Mouse (Mus musculus) mesoderm, embryonic 11.5 days (tissue): ENCODE results near the gene Brd1.
A peak's percentile ranks its signal among the peaks of the same experiment; 100 is the strongest.

Experiments used
- DNase-seq: peaks from one replicate; pipeline ENCODE4 v3.0.0-alpha.2; 2012; ENCODE audit warnings: low read depth, low spot score

Brd1 gene

DNA sequence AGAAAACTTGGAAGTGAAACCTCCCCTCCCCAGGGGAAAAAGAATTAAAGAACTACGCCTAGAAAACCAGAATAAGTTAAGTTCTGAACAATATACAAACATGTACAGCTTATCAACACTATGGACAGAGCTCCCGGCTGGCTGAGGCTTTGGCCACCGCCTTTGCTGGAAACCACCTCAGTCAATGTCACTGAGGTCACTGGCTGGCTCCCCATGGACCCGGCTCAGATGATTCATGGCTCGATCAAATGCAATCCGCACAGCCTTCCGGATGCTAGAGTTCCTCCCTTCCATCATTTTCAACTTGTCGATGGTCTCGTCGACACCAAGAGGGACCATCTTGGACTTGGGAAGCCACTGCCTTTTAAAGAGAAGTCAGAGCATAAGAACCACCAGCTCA lies 45.9 kb downstream of the Brd1 start:
- DNase-seq, result no peak

DNA sequence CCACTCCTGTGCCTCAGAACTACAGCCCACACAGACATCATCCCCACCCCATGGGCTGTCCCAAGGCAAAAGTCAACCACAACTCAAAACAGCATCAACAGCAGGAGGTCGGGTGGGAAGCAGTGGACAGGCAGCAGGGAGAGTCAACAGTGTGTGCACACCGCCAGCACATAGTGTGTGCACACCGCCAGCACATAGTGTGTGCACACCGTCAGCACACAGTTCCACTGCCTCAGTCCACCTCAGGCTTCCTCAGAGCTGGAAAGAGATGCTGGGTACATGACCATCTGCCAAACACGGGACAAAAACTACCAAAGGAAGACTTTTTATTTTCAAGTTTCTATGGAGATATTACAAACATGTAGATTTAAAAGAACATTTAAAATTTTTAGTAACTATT lies 47.3 kb downstream of the Brd1 start:
- no peak for DNase-seq

DNA sequence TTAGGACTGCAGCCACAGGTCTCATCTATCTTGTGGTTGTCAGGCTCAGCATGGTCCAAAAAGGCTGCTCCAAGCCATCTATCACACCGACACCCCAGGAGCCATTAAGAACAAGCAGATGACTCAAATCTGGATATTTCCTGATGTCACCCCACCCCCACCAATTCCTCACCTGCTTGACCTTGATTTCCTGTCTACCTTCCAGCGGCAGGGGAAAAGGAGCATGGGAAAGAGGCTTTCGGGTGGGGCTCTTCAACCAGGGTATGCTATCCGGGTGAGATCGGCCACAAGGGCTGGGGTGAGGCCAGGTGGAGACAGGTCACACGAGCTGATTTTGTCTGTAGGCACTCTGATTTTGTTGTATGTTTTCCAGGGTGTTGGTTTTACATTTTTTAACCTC lies 50.0 kb downstream of the Brd1 start:
- no peak for DNase-seq

DNA sequence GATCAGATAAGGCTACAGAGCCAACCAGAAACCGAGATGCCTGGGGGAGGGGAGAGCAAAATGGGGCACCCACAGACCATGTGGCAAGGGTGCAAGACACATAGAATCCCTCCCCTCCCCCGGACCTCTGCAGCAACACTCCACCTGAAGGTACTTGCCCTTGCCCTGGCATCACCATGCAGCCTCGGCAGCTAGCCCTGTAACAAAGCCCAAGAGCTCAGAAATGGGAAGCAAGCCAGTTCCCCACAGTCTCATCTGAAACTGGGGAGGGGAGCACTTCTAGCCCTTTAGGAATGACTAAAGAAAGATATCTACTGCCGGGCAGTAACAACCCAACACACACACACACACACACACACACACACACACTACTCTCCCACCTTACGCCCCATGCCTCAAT lies 53.1 kb downstream of the Brd1 start:
- no peak for DNase-seq

DNA sequence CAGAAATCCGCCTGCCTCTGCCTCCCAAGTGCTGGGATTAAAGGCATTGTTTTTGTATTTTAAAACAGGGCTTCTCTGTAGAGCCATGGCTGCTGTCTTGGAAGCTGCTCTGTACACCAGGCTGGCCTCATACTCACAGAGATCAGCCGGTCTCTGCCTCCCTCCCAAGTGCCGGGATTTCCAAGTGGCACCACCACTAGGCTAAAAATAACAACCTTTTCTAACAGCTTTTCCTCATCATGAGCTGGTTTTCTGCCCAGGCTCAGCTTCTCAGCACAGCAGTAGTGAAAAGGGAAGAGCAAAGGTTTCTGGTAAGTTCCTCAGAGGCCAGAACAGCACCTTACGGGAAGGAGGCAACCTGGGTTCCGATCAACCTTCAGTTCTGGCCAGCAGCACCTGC lies 56.5 kb downstream of the Brd1 start:
- no peak for DNase-seq

DNA sequence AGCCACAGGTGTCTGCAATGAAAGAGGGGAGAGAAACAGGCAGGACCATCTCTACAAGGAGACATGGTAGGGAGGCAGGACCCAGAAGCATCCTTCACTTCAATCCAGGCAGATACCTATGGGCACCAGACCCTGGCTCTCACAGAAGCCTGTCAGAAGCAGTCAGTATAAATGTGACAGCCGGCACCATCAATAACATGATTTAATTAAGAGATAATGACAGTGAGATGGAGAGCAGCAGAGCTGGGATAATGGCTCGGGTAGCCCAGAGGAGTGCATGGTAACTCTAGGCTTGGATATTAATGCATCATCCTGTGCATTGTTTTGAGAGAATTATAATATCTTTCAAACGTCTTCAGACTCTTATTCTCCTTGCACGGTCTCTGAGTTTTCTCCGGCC lies 58.0 kb downstream of the Brd1 start:
- DNase-seq, result no peak

DNA sequence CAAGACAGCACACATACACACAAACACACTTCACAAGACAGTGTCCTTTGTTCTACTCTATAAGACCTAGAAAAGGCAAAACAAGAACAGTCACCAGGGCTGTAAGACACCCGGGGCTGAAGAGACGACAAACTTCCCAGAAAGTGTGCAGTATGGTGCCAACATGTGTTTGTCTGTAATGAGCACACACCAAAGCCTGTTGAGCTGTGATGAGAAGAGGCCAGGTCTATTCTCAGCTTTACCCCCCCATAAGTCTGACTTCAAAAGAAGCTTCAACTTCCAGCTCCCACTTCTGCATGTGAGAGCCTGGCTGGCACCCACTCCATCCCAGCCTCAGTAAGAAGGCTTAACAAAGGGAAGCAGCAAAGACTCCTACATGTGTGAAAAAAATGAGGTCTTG lies 65.3 kb downstream of the Brd1 start:
- DNase-seq, result no peak

DNA sequence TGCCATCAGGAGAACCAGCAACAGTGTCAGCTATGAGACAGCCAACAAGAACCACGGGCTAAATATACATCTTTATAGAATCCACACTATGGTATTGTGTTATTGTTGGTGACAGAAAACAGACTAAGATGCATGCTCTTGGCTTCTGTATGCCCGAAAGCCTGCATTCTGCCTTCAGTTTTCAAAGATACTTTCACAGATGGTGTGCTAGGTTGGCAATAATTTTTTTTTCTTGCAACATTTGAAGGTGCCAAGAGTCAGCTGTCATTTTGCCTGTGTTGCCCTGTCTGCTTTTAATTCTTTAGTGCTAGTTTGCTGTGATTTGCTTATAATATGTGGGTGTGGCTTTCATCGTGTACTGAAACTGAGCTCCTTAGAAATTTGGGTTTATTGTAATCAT lies 66.4 kb downstream of the Brd1 start:
- DNase-seq, result no peak

DNA sequence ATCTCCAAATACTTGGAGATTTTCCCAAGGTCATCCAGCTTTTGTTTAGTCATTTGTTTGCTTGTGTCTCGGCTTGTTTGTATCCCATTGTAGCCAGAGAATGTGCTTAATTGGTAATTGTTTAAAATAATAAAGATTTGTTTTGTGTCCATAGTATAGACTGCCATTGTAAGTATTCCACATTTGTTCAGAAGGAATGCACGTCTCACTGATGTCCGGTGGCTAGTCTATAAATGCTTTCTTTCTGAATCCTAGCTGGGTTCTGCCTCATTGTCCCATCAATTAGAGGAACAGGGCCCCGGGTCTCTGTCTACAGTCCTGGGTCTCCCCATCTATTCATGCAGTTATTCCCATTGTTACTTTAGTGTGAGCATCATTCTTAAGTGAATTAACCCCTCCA lies 68.2 kb downstream of the Brd1 start:
- no peak for DNase-seq

DNA sequence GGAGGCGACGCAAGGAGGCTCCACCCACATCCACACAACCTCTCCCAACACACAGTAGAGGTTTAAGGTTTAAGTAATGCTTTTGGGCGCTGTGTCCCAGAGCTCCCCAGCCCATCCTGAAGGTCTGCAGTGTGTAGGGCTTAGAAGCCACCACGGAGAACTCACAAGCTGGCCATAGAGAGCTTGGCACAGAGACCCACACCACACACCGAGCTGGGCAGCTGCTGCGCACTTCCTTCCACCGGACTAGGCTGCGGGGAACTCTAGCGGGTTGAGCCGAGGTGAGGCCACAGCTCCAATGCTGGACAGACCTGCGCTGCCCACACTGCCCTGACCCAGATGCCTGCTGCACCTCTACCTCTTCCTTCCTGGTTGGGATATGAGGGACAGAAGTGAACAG lies 71.0 kb downstream of the Brd1 start:
- no peak for DNase-seq

DNA sequence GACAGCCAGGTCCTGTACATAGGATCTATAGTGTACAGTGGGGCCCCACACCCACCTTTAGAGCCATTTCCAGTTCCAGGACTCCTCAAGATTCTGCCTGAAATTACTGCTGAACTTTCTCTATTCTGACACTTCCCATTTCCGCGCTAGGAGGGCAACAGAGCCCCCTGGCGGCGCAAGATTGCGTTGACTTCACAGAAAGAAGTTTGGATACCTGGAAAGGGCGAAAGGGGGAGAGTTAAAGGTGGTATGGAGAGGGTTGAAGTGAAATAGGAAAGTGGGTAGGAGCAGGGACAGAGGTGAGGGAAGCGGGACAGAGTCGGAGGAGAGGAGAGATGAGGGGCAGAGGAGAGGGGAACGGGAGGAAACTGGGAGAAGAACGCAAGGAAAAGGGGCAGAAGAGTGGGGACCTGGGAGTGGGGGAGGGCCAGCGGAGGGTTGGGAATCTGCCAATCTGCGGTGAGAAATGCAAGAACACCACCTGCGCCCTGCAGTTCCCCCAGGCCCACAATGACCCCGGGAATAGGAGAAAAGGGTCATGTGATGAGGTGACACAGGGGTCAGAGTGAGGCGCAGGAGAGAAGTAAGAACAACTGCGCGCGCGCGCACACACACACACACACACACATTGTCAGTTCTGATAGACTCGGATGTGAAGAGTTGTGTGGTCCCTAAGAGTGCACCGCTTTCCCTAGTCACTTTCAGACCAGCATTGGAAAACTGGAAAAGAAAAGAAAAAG lies 71.8 kb downstream of the Brd1 start:
- peak; percentile 60 for DNase-seq

DNA sequence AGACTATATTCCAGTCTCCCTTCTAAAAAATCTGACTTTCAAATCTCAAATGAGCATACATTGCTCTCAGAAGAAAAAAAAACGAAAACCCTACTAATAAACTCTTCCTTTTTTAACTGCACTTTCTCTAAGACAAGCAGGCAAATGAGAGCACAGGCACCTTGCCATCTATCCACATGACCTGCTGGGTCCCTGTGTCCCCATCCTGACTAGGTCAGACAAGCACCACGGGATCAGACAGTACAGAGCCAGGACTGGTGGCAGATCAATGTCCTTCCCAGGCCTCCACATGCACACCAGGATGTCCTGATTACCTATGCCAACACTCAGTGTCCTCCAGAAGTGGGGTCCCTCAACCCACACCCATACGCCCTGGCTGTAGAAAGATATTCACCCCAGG lies 72.4 kb downstream of the Brd1 start:
- no peak for DNase-seq

DNA sequence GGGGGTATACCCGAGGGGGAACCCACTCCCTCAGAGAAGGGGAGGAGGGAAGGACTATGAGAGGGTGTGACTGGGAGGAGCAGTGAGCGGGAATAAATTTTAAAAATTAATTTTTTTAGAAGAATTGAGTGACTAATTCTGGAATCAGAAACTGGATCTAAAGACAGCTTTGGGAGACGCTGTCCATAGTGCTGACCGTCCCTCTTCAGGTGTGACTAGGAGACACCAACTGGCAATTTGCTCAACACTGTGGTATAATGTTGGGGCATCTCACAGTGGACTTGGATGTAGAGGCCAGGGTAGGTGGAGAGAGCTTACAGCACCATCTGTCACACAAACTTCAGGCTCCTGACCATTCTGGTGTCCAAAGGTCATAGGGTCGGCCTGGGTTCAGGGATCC lies 82.0 kb downstream of the Brd1 start:
- DNase-seq, result peak; percentile 19

DNA sequence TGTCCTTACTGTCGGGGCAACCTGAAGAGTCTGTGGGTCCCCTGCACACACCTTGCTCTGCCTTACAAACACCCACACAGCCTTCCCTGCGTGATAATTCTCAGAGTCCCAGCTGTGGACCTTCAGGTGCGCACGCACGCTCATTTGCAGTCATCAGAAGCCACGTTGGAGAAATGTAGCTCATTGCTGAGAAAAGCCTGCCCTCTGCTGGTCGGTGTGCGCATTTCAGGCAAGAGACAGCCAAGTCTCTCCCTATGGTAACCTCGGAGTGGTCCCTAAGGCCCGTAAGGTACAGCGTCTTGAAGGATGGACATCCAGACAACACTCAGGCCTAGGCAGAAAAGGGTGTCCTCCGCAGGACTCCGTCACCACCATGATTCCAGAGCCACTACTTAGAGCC lies 83.0 kb downstream of the Brd1 start:
- DNase-seq, result peak; percentile 75
